Mouse (Mus musculus): ENCODE results near the gene Polr3h. TPM values are rescaled to one million over a fixed set of nuclear protein-coding genes. Genes with fewer than 3 reads are reported as not detected.
A peak's percentile ranks its signal among the peaks of the same experiment; 100 is the strongest.

The Polr3h gene
- polyA plus RNA-seq, 1 experiment: 164 TPM

DNA sequence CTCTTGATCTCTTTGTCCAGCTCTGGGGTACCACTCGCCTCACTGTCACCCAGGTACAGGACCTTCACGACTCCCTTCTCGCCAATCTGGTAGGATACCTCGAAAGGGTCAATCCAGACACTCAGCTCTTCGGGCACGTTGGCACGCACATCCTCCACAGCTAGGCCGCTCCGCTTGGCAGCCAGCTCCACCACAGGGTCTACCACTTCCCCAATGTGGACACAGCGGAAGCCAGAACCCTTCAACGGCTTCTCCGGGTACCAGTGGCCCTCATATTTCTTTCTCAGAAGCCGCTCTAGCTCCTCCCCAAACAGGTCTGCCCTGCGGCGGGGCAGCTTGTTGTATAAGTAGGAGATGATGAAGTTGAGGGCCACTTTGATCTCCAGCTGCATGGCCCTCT, 74.7 kb downstream of the Polr3h start:
- TF ChIP-seq MYOG (IDR thresholded peaks at IDR 0.05; ENCODE audit: control insufficient read depth, extremely low read depth, insufficient read length) (no peak), CTCF (IDR thresholded peaks at IDR 0.05; ENCODE audit: control insufficient read depth, insufficient read depth, insufficient read length) (no peak), MYOD1 (IDR thresholded peaks at IDR 0.05; ENCODE audit: control insufficient read depth, insufficient read length, low read depth) (no peak), USF1 (IDR thresholded peaks at IDR 0.05; ENCODE audit: low read depth) (no peak), FOSL1 (IDR thresholded peaks at IDR 0.05; ENCODE audit: insufficient read depth, low read length, poor library complexity, severe bottlenecking) (no peak), CEBPB (IDR thresholded peaks at IDR 0.05; ENCODE audit: low read depth) (no peak), MAX (IDR thresholded peaks at IDR 0.05) (no peak)
- peaks cover 91% of the 10 kb centered on the region for H3K79me2 ChIP-seq (ENCODE audit: control insufficient read depth, insufficient read depth)
- H3K36me3 ChIP-seq (ENCODE audit: control insufficient read depth, insufficient read depth): peaks cover 72% of the 10 kb centered on the region
- H3K4me3 ChIP-seq (ENCODE audit: insufficient read depth, poor library complexity, severe bottlenecking): no peak overlapping the region
- no peak overlapping the region for H3ac ChIP-seq (ENCODE audit: control insufficient read depth, insufficient read length, low read depth)
- H3K79me3 ChIP-seq (ENCODE audit: low read depth): peaks cover 35% of the 10 kb centered on the region
- H3K27me3 ChIP-seq (ENCODE audit: control insufficient read depth, insufficient read depth, insufficient read length): no peaks in the 10 kb centered on the region

DNA sequence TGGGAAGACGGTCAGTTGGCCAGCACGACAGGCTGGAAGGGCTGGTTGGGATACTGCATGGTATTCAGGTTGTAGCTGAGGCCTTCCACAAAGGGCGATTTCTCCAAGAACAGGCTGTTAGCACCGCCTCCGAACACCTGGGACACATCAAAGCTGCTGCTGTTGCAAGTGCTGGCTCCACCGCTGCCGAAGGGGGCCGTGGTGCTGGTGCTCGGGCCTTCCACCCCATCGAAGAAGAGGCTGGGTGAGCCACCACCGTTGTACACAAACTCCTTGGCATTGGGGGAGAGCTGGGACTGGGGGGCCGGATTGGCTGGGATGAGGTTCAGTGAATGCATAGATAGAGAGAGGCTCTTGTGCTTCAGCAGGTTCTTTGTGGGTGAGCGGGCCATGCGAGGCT, 75.3 kb downstream of the Polr3h start:
- H3ac ChIP-seq (ENCODE audit: control insufficient read depth, insufficient read length, low read depth): no peak overlapping the region
- H3K79me3 ChIP-seq (ENCODE audit: low read depth): peaks cover 31% of the 10 kb centered on the region
- H3K79me2 ChIP-seq (ENCODE audit: control insufficient read depth, insufficient read depth): peaks cover 84% of the 10 kb centered on the region
- H3K27me3 ChIP-seq (ENCODE audit: control insufficient read depth, insufficient read depth, insufficient read length): no peaks in the 10 kb centered on the region
- TF ChIP-seq FOSL1 (IDR thresholded peaks at IDR 0.05; ENCODE audit: insufficient read depth, low read length, poor library complexity, severe bottlenecking) (no peak), MAX (IDR thresholded peaks at IDR 0.05) (no peak), CTCF (IDR thresholded peaks at IDR 0.05; ENCODE audit: control insufficient read depth, insufficient read depth, insufficient read length) (no peak), MYOD1 (IDR thresholded peaks at IDR 0.05; ENCODE audit: control insufficient read depth, insufficient read length, low read depth) (no peak), CEBPB (IDR thresholded peaks at IDR 0.05; ENCODE audit: low read depth) (no peak), USF1 (IDR thresholded peaks at IDR 0.05; ENCODE audit: low read depth) (no peak), MYOG (IDR thresholded peaks at IDR 0.05; ENCODE audit: control insufficient read depth, extremely low read depth, insufficient read length) (no peak)
- H3K36me3 ChIP-seq (ENCODE audit: control insufficient read depth, insufficient read depth): peaks cover 72% of the 10 kb centered on the region
- no peak overlapping the region for H3K4me3 ChIP-seq (ENCODE audit: insufficient read depth, poor library complexity, severe bottlenecking)

DNA sequence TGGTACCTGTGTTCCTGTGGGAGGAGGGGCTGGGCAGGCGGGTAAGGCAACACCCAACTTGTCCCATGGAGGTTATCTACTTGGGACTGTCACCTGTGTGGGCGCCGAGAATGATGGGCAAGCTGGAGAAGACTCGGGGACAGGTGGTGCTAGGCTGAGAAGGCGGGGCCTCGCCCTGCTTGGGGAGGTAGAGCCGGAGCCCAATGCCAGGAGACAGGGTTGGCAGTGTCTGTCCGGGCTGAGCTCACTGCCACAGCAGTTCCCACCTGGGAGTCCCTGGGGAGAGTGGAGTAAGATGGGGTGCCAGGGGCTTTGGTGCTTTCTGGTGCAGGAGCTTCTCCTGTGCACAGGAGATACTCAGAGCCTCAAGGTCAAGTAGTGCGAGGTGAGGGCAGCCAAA, 76.9 kb downstream of the Polr3h start:
- Histone ChIP-seq H3K27me3 (ENCODE audit: control insufficient read depth, insufficient read depth, insufficient read length) (no peaks in the 10 kb centered on the region), H3K79me3 (ENCODE audit: low read depth) (peaks cover 16% of the 10 kb centered on the region), H3ac (ENCODE audit: control insufficient read depth, insufficient read length, low read depth) (no peak overlapping the region), H3K36me3 (ENCODE audit: control insufficient read depth, insufficient read depth) (peaks cover 64% of the 10 kb centered on the region), H3K79me2 (ENCODE audit: control insufficient read depth, insufficient read depth) (peaks cover 68% of the 10 kb centered on the region), H3K4me3 (ENCODE audit: insufficient read depth, poor library complexity, severe bottlenecking) (no peak overlapping the region)
- TF ChIP-seq MYOD1 (IDR thresholded peaks at IDR 0.05; ENCODE audit: control insufficient read depth, insufficient read length, low read depth) (no peak), USF1 (IDR thresholded peaks at IDR 0.05; ENCODE audit: low read depth) (no peak), FOSL1 (IDR thresholded peaks at IDR 0.05; ENCODE audit: insufficient read depth, low read length, poor library complexity, severe bottlenecking) (no peak), CTCF (IDR thresholded peaks at IDR 0.05; ENCODE audit: control insufficient read depth, insufficient read depth, insufficient read length) (no peak), CEBPB (IDR thresholded peaks at IDR 0.05; ENCODE audit: low read depth) (no peak), MYOG (IDR thresholded peaks at IDR 0.05; ENCODE audit: control insufficient read depth, extremely low read depth, insufficient read length) (no peak), MAX (IDR thresholded peaks at IDR 0.05) (no peak)

DNA sequence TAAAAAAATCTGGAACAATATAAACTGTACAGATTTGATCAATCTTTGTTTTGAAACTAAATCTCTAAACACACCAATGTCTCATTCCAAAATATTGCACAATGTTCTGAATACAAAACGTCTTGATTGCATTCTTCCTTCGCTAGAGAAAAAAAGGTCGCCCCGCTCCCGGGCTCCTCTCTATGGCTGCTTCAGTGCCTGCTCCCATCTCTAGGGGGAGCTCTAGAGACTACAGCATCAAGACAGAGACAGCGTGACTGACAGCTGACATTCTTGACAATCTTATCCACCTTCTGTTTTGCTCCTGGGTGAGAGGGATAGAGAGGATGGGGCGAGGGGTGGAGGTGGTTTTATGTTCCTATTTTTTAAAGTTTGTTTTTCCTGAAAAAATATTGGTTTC, 77.7 kb downstream of the Polr3h start:
- Histone ChIP-seq H3K79me2 (ENCODE audit: control insufficient read depth, insufficient read depth) (peaks cover 60% of the 10 kb centered on the region), H3K27me3 (ENCODE audit: control insufficient read depth, insufficient read depth, insufficient read length) (no peaks in the 10 kb centered on the region), H3K4me3 (ENCODE audit: insufficient read depth, poor library complexity, severe bottlenecking) (no peak overlapping the region), H3ac (ENCODE audit: control insufficient read depth, insufficient read length, low read depth) (no peak overlapping the region), H3K36me3 (ENCODE audit: control insufficient read depth, insufficient read depth) (peaks cover 58% of the 10 kb centered on the region), H3K79me3 (ENCODE audit: low read depth) (peaks cover 10% of the 10 kb centered on the region)
- TF ChIP-seq MAX (IDR thresholded peaks at IDR 0.05) (no peak), FOSL1 (IDR thresholded peaks at IDR 0.05; ENCODE audit: insufficient read depth, low read length, poor library complexity, severe bottlenecking) (no peak), MYOD1 (IDR thresholded peaks at IDR 0.05; ENCODE audit: control insufficient read depth, insufficient read length, low read depth) (no peak), CTCF (IDR thresholded peaks at IDR 0.05; ENCODE audit: control insufficient read depth, insufficient read depth, insufficient read length) (peak; percentile 34), MYOG (IDR thresholded peaks at IDR 0.05; ENCODE audit: control insufficient read depth, extremely low read depth, insufficient read length) (no peak), CEBPB (IDR thresholded peaks at IDR 0.05; ENCODE audit: low read depth) (peak; percentile 68)

DNA sequence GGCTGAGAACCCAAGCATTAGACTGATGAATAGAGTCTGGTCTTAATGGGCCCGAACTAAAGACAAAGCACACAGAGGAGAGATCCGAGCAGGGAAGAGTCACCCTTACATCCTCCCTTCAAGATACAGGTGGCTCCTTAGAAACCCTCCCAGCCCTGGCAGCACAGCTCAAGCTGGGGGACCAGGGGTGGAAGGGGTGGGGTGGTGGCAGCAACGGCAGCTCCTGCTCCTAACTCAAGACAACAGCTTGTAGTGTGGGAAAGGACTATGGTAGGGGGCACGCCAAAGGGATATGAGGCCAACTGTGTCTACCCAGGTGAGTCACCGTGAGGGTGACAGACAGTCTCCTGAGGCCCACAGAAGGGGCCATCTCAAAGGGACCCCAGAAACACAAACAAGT, 78.2 kb downstream of the Polr3h start:
- no peak overlapping the region for H3ac ChIP-seq (ENCODE audit: control insufficient read depth, insufficient read length, low read depth)
- TF ChIP-seq CEBPB (IDR thresholded peaks at IDR 0.05; ENCODE audit: low read depth): no peak
- TF ChIP-seq MYOD1 (IDR thresholded peaks at IDR 0.05; ENCODE audit: control insufficient read depth, insufficient read length, low read depth): no peak
- TF ChIP-seq MAX (IDR thresholded peaks at IDR 0.05): no peak
- no peak for TF ChIP-seq FOSL1 (IDR thresholded peaks at IDR 0.05; ENCODE audit: insufficient read depth, low read length, poor library complexity, severe bottlenecking)
- TF ChIP-seq CTCF (IDR thresholded peaks at IDR 0.05; ENCODE audit: control insufficient read depth, insufficient read depth, insufficient read length): no peak
- TF ChIP-seq USF1 (IDR thresholded peaks at IDR 0.05; ENCODE audit: low read depth): no peak
- TF ChIP-seq MYOG (IDR thresholded peaks at IDR 0.05; ENCODE audit: control insufficient read depth, extremely low read depth, insufficient read length): no peak
- H3K4me3 ChIP-seq (ENCODE audit: insufficient read depth, poor library complexity, severe bottlenecking): no peak overlapping the region
- peaks cover 56% of the 10 kb centered on the region for H3K36me3 ChIP-seq (ENCODE audit: control insufficient read depth, insufficient read depth)
- H3K27me3 ChIP-seq (ENCODE audit: control insufficient read depth, insufficient read depth, insufficient read length): no peaks in the 10 kb centered on the region
- peaks cover 55% of the 10 kb centered on the region for H3K79me2 ChIP-seq (ENCODE audit: control insufficient read depth, insufficient read depth)
- H3K79me3 ChIP-seq (ENCODE audit: low read depth): peaks cover 7% of the 10 kb centered on the region

DNA sequence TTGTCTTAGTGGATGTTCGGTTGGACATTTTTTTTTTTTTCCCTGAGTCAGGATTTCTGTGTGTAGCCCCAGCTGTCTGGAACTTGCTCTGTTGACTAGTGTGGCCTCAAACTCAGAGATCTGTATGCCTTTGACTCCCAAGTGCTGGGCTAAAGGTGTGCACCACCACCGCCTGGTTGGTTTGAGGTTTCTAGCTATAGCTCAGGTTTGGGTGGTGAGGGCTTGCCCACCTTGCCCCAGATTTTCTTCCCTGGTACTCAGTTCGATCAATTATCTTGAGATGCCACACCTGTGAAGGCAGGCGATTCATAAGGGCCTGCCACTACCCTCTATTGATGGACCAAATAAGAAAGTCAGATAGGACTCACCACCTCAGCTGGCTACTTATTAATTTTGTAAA, 78.9 kb downstream of the Polr3h start:
- H3K4me3 ChIP-seq (ENCODE audit: insufficient read depth, poor library complexity, severe bottlenecking): no peak overlapping the region
- no peak for TF ChIP-seq USF1 (IDR thresholded peaks at IDR 0.05; ENCODE audit: low read depth)
- TF ChIP-seq MYOG (IDR thresholded peaks at IDR 0.05; ENCODE audit: control insufficient read depth, extremely low read depth, insufficient read length): no peak
- no peak for TF ChIP-seq FOSL1 (IDR thresholded peaks at IDR 0.05; ENCODE audit: insufficient read depth, low read length, poor library complexity, severe bottlenecking)
- H3K27me3 ChIP-seq (ENCODE audit: control insufficient read depth, insufficient read depth, insufficient read length): no peaks in the 10 kb centered on the region
- peaks cover 49% of the 10 kb centered on the region for H3K36me3 ChIP-seq (ENCODE audit: control insufficient read depth, insufficient read depth)
- peaks cover 3% of the 10 kb centered on the region for H3K79me3 ChIP-seq (ENCODE audit: low read depth)
- no peak overlapping the region for H3ac ChIP-seq (ENCODE audit: control insufficient read depth, insufficient read length, low read depth)
- peaks cover 48% of the 10 kb centered on the region for H3K79me2 ChIP-seq (ENCODE audit: control insufficient read depth, insufficient read depth)
